Mouse (Mus musculus) hindbrain, embryonic 10.5 days (tissue): Measurements from ENCODE around the gene Ppm1m. TPM values are rescaled to one million over a fixed set of nuclear protein-coding genes. Genes with fewer than 3 reads are reported as not detected.

Experiments used
- DNase-seq: peaks from one replicate; pipeline ENCODE4 v3.0.0-alpha.2; 2017; ENCODE audit warnings: low spot score
- H3K27ac ChIP-seq: fragments of 300-500 bp; sonication (generic); 2 replicates; pipeline ENCODE4 v1.5.1; 2016; ENCODE audit warnings: mild to moderate bottlenecking, moderate library complexity
- H3K27me3 ChIP-seq: fragments of 300-500 bp; sonication (generic); 2 replicates; pipeline ENCODE4 v1.6.1; 2016; ENCODE audit warnings: mild to moderate bottlenecking; ENCODE audit not compliant: poor library complexity, insufficient read depth, severe bottlenecking
- H3K36me3 ChIP-seq: fragments of 300-500 bp; sonication (generic); 2 replicates; pipeline ENCODE4 v1.6.1; 2016; ENCODE audit warnings: mild to moderate bottlenecking, moderate library complexity
- H3K4me1 ChIP-seq: fragments of 300-500 bp; sonication (generic); replicated peaks from 2 replicates; pipeline ENCODE4 v1.6.1; 2016; ENCODE audit warnings: mild to moderate bottlenecking
- H3K4me3 ChIP-seq: fragments of 300-500 bp; sonication (generic); 2 replicates; pipeline ENCODE4 v1.5.1; 2016; ENCODE audit warnings: mild to moderate bottlenecking, moderate library complexity
- H3K9me3 ChIP-seq: fragments of 300-500 bp; sonication (generic); 2 replicates; pipeline ENCODE4 v1.6.1; 2016; ENCODE audit warnings: mild to moderate bottlenecking, moderate library complexity
- WGBS: fragments of 180-500 bp; shearing (Covaris S2); methylation state at CpG from one replicate; pipeline ENCODE4 v1.1.7; 2016; 5-methylcytosine and 5-hydroxymethylcytosine counted together
- polyA plus RNA-seq: library from polyadenylated mRNA; unstranded; fragments of >200 nt; fragmentation: Nextera tagmentation; extraction: Ambion mirVana; gene quantifications from 2 replicates; pipeline ENCODE4 v1.2.1, GENCODE M21; 2016

The Ppm1m gene
- 47.3 and 48.6 TPM in 2 replicates for polyA plus RNA-seq

DNA sequence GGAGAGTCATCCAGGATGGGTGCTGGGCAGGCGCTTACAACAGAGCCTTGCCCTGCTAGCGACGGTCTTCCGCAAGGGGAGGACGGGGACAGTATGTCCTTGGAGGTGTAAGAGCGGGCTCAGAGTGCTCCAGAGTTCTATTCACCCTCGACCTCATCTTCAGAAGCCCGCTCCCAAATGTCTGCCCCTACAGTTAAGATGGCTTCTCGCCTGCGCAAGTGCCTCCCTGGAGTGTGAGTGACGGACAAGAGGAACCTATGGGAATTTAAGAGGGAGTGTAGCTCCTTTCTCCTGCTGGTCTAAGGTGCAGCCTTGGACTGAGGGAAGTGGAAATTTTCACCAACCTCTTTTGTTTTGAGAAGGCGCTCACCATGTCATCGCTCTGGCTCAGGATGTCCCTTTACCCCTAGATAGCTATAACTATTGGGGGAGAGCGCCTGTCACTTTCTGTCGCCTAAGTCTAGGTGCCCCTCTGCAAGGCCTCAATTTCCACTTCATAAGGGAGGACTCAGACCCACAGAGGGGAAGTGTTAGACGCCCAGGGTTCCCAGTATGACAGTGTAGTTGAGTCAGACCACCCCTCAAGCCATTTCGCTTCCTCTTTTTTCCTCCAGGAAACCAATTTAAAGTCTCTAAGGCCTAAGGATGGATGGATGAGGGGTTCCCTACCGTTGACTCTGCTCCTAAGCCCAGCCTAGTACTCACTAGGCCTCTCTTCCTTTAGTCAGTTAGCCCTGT, at the start of gene Ppm1m:
Gene Ppm1m (minus strand): TSS at position 212 of the 738 bp plus-strand sequence.
- DNase-seq = no peak
- Histone ChIP-seq H3K9me3 (no peaks in the 10 kb centered on the region), H3K4me1 (peaks cover 60% of the 10 kb centered on the region), H3K27ac (peak within 1 kb of the TSS; percentile 93), H3K4me3 (peak within 1 kb of the TSS; percentile 68), H3K27me3 (peaks cover 14% of the 10 kb centered on the region), H3K36me3 (peaks cover 26% of the 10 kb centered on the region)
- 37% methylated on average over 18 of the region's 18 CpGs for WGBS

- Histone ChIP-seq H3K4me3 (no peak overlapping the region), H3K36me3 (peaks cover 58% of the 10 kb centered on the region), H3K27ac (peak overlapping the region; percentile 35; the same call in 1 of the 2 replicates), H3K27me3 (no peaks in the 10 kb centered on the region), H3K4me1 (peaks cover 24% of the 10 kb centered on the region), H3K9me3 (no peaks in the 10 kb centered on the region)
- DNase-seq = no peak
- 80% methylated on average over 19 of the region's 19 CpGs for WGBS
Observed at GRCm38 (mm10) chr9:106242813-106243488, 43.4 kb upstream of the Ppm1m start.

DNA sequence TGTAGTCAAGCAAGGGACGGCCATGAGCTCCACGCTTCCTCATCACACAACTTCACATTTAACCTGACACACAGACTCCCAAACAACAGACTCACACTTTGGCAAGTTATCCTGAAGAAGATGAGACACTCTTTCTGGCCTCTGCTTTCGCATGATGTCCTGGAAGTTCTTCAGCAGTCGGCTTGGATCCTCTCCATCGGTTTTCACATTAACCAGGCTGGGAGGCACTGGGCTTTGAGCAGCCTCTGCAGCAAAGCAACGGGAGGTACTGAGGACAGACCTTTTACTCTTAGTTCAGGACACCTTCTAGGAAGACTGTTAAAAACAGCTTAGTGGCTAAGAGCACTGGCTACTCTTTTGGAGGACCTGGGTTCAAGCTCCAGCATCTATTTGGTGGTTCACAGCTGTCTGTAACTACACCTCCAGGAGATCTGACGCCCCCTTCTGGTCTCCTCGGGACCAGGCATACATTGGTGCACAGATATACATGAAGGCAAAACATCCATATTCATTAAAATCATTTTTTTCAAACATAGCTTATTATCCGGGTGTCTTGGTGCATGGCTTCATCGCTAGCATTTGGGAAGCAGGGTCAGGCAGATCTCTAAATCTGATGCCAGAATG, 42.1 kb upstream of the Ppm1m start:
- H3K27me3 ChIP-seq = no peaks in the 10 kb centered on the region
- peaks cover 13% of the 10 kb centered on the region for H3K4me1 ChIP-seq

DNA sequence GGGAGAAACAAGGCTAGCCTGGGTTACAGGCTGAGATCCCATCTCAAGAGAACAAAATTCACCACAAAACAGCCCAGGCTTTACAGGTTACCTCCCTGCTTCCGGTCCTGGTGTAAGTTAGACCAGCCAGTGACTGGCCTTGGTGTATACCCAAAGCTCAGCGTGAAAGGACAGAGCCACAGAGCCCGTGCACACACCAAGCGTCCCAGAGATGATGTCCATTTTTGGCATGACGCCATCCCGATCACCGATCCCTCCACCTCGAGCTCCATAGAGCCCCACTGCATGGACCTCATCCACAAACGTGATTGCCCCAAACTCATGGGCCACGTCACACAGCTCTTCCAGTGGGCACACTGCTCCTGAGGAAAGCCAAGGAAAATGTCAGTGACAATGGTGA, 38.3 kb upstream of the Ppm1m start:
- Histone ChIP-seq H3K27me3 (no peaks in the 10 kb centered on the region), H3K27ac (no peak overlapping the region), H3K4me1 (0 out of 2 replicates have a peak, but pooled peaks cover under 1% of the 10 kb centered on the region), H3K9me3 (no peaks in the 10 kb centered on the region), H3K4me3 (no peak overlapping the region), H3K36me3 (peaks cover 100% of the 10 kb centered on the region)
- no peak for DNase-seq
- WGBS = 93% methylated on average over 10 of the region's 10 CpGs

More for the DNA sequence above, 42.1 kb upstream of the Ppm1m start:
- peaks cover 71% of the 10 kb centered on the region for H3K36me3 ChIP-seq
- H3K27ac ChIP-seq = no peak overlapping the region
- no peak overlapping the region for H3K4me3 ChIP-seq
- no peaks in the 10 kb centered on the region for H3K9me3 ChIP-seq
- DNase-seq = no peak
- 91% methylated on average over 10 of the region's 10 CpGs for WGBS

DNA sequence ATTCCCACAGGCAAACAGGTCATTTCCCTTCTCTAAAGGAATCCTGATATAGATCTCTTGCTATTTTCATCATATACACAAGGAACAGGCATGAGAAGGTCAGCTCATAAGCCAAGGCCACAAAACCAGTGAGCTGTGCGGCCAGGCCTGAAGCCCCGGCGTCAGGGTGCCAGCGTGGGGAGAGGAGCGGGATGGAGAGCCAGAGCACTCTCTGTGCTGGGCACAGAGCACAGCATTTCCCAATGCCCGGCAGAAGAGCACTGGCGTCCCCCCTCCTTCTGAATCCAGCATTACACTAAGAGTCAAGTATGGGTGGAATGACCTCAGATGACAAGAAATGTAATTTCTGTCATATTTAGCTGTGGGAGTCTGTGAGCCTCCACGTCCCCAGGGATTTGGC, 37.9 kb upstream of the Ppm1m start:
- Histone ChIP-seq H3K27ac (no peak overlapping the region), H3K36me3 (peaks cover 100% of the 10 kb centered on the region)
- WGBS = 88% methylated on average over 8 of the region's 8 CpGs

DNA sequence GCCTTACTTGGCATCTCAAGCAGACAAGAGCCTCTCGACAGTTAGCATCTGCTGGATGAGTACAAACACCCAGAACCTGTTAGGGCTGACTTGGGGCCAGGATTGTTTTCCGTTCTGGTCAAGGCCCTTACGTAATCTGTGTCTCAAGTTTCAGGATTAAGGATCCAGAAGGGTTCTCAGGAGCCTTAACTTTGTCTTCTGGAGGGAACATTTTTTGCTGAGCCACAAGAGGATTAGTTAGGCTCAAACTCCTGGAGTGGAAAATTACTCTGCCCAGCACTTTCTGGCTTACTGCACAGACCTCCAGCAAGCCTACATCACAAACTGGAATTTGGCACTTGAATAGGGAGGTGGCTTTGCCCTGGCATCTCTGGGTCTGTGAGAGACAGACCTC, 37.3 kb upstream of the Ppm1m start:
- 89% methylated on average over 3 of the region's 3 CpGs for WGBS
- Histone ChIP-seq H3K36me3 (peaks cover 96% of the 10 kb centered on the region), H3K27ac (no peak overlapping the region), H3K9me3 (no peaks in the 10 kb centered on the region), H3K27me3 (no peaks in the 10 kb centered on the region), H3K4me1 (no peaks in the 10 kb centered on the region), H3K4me3 (no peak overlapping the region)
- DNase-seq = no peak

More for the DNA sequence above, 37.9 kb upstream of the Ppm1m start:
- DNase-seq = no peak
- Histone ChIP-seq H3K27me3 (no peaks in the 10 kb centered on the region), H3K4me1 (no peaks in the 10 kb centered on the region), H3K9me3 (no peaks in the 10 kb centered on the region), H3K4me3 (no peak overlapping the region)

DNA sequence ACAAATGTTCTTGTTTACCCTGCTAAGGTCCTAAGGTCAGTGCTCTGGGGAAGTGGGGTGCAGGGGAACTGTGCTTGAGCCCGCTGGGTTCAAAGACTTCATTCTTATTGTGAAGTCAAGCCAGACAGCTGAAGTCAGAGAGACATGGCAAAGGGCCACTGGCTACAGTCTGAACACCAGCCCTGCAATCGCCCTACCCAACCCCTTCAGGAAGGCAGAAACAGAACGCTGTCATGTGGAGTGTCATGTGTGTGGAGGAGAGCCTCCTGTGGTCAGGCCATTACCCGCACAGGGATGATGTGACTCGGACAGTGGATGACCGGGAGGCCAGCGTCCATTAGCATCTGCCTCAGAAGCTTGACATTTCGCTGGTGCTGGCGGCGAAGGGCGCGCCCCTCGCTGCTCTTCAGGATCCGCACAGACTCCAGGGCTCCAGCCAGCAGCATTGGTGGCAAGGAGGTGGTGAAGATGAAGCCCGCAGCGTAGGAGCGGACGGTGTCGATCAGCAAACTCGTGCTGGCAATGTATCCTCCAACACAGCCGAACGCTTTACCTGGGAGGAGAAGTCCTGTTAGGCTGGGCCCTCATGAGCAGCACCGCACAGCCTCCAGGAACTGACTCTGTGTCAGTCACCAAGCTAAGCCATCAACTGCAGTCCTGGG, 36.7 kb upstream of the Ppm1m start:
- 91% methylated on average over 23 of the region's 23 CpGs for WGBS
- H3K36me3 ChIP-seq = peaks cover 90% of the 10 kb centered on the region
- no peak for DNase-seq
- H3K4me3 ChIP-seq = no peak overlapping the region
- no peaks in the 10 kb centered on the region for H3K9me3 ChIP-seq
- no peak overlapping the region for H3K27ac ChIP-seq
- H3K27me3 ChIP-seq = no peaks in the 10 kb centered on the region
- no peaks in the 10 kb centered on the region for H3K4me1 ChIP-seq

DNA sequence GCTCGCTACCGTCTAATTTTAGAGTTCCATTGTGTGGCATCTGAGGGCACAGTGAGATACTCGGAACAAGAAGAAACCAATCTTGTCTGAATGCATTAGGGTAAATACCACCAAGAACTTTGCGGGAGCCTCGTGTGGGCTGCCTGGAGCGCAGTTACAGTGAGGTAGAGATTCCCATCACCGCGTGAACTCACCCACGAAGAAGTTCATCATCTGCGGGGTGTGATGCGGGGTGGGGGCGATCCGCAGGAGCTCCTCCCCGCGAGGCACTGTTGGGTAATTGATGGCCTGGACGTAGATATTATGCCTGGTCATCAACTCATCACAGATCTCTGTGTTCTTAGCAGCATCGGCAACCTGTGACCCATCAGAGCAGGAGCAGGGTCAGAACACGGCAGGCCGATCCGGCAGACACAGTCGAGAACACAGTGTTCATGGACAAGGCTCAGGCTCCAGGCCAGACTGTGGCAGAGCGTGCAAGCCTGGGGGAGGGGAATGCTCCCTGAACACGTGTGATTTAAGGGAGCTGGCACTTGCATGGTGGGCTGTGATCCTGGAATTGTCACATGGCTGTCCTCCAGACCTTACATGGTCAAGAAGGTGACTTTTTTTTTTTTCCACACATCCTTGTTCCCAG, 35.8 kb upstream of the Ppm1m start:
- Histone ChIP-seq H3K4me1 (no peaks in the 10 kb centered on the region), H3K36me3 (peaks cover 81% of the 10 kb centered on the region), H3K4me3 (no peak overlapping the region), H3K27me3 (no peaks in the 10 kb centered on the region), H3K27ac (no peak overlapping the region), H3K9me3 (no peaks in the 10 kb centered on the region)
- 94% methylated on average over 23 of the region's 23 CpGs for WGBS
- no peak for DNase-seq

DNA sequence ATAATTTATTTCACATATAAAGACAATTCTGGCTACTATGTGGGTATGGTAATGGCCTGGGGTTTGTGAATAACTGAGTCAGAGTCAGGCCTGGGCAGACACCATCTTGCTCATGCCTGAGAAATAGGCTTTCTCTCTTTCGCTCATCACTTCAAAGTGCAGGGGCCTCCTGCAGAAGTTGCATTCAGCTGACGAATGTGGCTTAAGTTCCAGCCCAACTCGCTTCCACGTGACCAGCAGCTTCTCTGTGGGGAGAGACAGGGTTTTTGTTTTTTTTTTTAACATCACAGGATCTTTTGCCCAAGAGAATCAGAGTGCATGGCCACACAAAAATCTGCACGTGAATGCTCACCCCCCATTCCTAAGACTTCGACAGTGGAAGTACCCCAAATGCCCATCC, 34.4 kb upstream of the Ppm1m start:
- Histone ChIP-seq H3K27ac (no peak overlapping the region), H3K27me3 (no peaks in the 10 kb centered on the region), H3K36me3 (peaks cover 67% of the 10 kb centered on the region), H3K4me3 (no peak overlapping the region), H3K9me3 (no peaks in the 10 kb centered on the region), H3K4me1 (no peaks in the 10 kb centered on the region)
- WGBS = 80% methylated on average over 6 of the region's 6 CpGs
- DNase-seq = no peak

DNA sequence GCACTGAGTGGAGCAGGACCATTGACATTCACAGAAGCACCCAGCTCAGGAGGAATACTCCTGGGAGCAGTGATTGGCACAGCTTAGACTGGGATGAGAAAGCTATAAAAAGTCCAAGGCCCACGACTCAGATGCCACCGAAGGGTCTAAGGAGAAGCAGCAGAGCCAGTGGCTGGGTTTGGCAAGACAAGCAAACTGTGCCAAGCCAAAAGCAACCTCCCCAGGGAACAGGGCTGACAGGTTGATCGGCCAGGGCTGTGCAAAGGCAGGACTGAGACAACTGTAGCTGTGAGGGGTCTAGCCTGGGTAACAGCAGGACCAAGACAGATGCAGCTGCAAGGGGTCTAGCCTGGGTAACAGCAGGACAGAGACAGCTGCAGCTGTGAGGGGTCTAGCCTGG, 33.4 kb upstream of the Ppm1m start:
- Histone ChIP-seq H3K4me3 (no peak overlapping the region), H3K4me1 (no peaks in the 10 kb centered on the region), H3K27me3 (no peaks in the 10 kb centered on the region), H3K36me3 (peaks cover 57% of the 10 kb centered on the region), H3K27ac (no peak overlapping the region), H3K9me3 (no peaks in the 10 kb centered on the region)
- 85% methylated on average over 3 of the region's 3 CpGs for WGBS
- no peak for DNase-seq

GRCm38 (mm10) chr9:106231816-106232215, 32.3 kb upstream of the Ppm1m start:
- H3K9me3 ChIP-seq = no peaks in the 10 kb centered on the region
- no peak overlapping the region for H3K27ac ChIP-seq
- DNase-seq = no peak
- WGBS = 89% methylated on average over 4 of the region's 4 CpGs
- H3K36me3 ChIP-seq = peaks cover 46% of the 10 kb centered on the region
- no peak overlapping the region for H3K4me3 ChIP-seq
- peaks cover 3% of the 10 kb centered on the region; the same call in 1 of the 2 replicates for H3K4me1 ChIP-seq
- peaks cover 6% of the 10 kb centered on the region for H3K27me3 ChIP-seq

GRCm38 (mm10) chr9:106231220-106231619, 31.7 kb upstream of the Ppm1m start:
- Histone ChIP-seq H3K36me3 (peaks cover 40% of the 10 kb centered on the region), H3K4me3 (no peak overlapping the region), H3K27me3 (peaks cover 12% of the 10 kb centered on the region), H3K27ac (no peak overlapping the region), H3K4me1 (peaks cover 9% of the 10 kb centered on the region), H3K9me3 (no peaks in the 10 kb centered on the region)
- WGBS = 82% methylated on average over 7 of the region's 7 CpGs
- DNase-seq = no peak
